Mouse (Mus musculus) ovary, postnatal 36 days (tissue): ENCODE measurements around the gene Olfr1449.
"Not testable (repeated sequence)": the region's sequence is repeated elsewhere in the genome, so short reads cannot be mapped to it uniquely, and the experiment has no call there.

Experiments used
- DNase-seq: peaks from one replicate; pipeline ENCODE4 v3.0.0; 2022; ENCODE audit warnings: low spot score, mixed read lengths

The Olfr1449 gene

DNA sequence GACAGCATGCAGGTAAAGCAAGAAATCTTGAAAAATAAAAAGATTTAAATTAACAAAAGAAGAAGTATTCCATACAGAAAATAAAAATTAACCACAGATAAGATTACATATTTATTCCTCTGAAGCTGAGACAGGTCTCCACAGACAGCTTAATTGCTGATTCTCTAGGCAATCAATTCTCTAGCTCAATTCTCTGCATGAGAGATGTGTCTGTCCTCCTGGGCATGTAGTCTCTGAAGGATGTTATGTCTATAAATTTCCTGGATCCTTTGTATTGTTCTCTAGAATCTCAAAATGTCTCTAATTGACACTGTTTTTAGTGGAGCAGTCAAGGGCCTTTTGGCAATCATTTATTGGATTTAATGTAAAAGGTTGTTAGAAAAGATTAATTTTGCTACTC is at the start of gene Olfr1449:
TSS of gene Olfr1449 (plus strand) at position 301 of the 400 bp plus-strand sequence.
- no peak for DNase-seq

DNA sequence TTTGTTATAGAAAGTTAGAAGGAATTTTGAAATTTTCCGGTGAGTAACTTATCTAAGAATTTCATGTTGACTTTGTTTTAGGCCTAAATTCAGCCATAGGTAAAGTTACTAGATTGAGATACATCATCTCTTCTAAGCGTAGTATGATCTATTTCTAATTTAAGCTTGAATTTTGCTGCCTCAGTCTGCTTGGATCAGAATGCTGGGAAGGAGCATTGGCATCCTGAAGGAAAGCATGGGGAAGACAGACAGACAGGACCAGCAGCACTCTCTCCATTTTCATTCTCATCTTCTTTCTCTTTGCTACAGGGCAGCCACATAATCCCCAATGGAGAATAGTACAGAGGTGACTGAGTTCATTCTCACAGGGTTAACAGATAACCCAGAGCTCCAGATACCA is 47.1 kb upstream of the Olfr1449 start, which contains the start of gene Olfr1445:
TSS of gene Olfr1445 (plus strand) at position 301 of the 400 bp plus-strand sequence.
- DNase-seq: no peak

GRCm38 (mm10) chr19:12893424-12893823 is 37.2 kb upstream of the Olfr1449 start, which contains the start of gene Olfr1446:
Gene Olfr1446 (minus strand): TSS chr19:12893524.
- DNase-seq: no peak

GRCm38 (mm10) chr19:12903643-12904042 is 27.0 kb upstream of the Olfr1449 start, which contains the start of gene Olfr1447:
Gene Olfr1447 (minus strand): TSS chr19:12903743.
- DNase-seq: no peak

DNA sequence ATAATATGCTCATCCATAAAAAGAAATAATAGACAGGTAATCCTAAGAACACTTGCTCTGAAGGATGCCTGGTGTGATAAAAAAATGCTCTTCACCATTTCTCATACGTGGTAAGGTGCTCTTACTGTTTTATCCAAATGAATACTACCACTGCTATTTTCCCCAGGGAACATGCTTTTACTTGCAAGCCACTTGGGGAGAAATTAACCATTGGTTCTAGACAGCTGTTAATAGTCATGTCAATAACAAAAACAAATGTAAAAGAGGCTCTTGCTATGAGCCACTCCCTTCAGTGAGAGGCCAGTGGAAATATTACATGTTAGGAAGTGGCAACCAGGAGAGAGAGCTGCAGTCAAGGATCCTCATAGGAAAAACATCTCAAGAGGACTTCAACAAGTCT is 6.3 kb upstream of the Olfr1449 start, which contains the start of gene Olfr1448:
TSS of gene Olfr1448 (minus strand) at position 101 of the 400 bp plus-strand sequence.
- no peak for DNase-seq

- no peak for DNase-seq
Measured at GRCm38 (mm10) chr19:12949958-12950357, 19.3 kb downstream of the Olfr1449 start, which contains the start of gene Olfr1450. Gene Olfr1450 (plus strand): TSS chr19:12950258.

GRCm38 (mm10) chr19:12970082-12970481 is 39.4 kb downstream of the Olfr1449 start:
- DNase-seq: not testable (repeated sequence)
